Mouse (Mus musculus): ENCODE data around the gene Sp7.

- TF ChIP-seq POLR2A (IDR thresholded peaks at IDR 0.05; ENCODE audit: borderline replicate concordance, extremely low read depth, insufficient read depth, insufficient read length, poor library complexity, severe bottlenecking): no peak
- TF ChIP-seq CTCF (IDR thresholded peaks at IDR 0.05; ENCODE audit: borderline replicate concordance, extremely low read depth, insufficient read depth, insufficient read length): no peak
Measured at GRCm38 (mm10) chr15:102401278-102401677, 34.3 kb upstream of the Sp7 start.

Measured in brain, embryonic 14.5 days (tissue).